Mouse (Mus musculus) heart, embryonic 13.5 days (tissue): Measurements from ENCODE around the gene Abhd8. TPM values are rescaled to one million over a fixed set of nuclear protein-coding genes. Genes with fewer than 3 reads are reported as not detected.

Experiments
- ATAC-seq: fragments of 200-750 bp; cut with Nextera tagmentation; 2 replicates; pipeline ENCODE4 v1.8.0; 2017; ENCODE audit warnings: moderate TSS enrichment; ENCODE audit not compliant: insufficient number of reproducible peaks, low FRiP score, low TSS enrichment; ENCODE audit errors: extremely low read depth
- H3K27ac ChIP-seq: fragments of 300-500 bp; sonication (generic); replicated peaks from 2 replicates; pipeline ENCODE4 v1.5.1; 2015; ENCODE audit warnings: moderate library complexity, mild to moderate bottlenecking, inconsistent platforms
- H3K27me3 ChIP-seq: fragments of 300-500 bp; sonication (generic); replicated peaks from 2 replicates; pipeline ENCODE4 v1.6.1; 2015; ENCODE audit warnings: mild to moderate bottlenecking, inconsistent platforms
- H3K36me3 ChIP-seq: fragments of 300-500 bp; sonication (generic); 2 replicates; pipeline ENCODE4 v1.6.1; 2015; ENCODE audit warnings: mild to moderate bottlenecking, inconsistent platforms
- H3K4me1 ChIP-seq: fragments of 300-500 bp; sonication (generic); 2 replicates; pipeline ENCODE4 v1.6.1; 2015; ENCODE audit warnings: inconsistent platforms
- H3K4me2 ChIP-seq: fragments of 300-500 bp; sonication (generic); 2 replicates; pipeline ENCODE4 v1.6.1; 2015; ENCODE audit warnings: inconsistent platforms, mild to moderate bottlenecking, moderate library complexity
- H3K4me3 ChIP-seq: fragments of 300-500 bp; sonication (generic); 2 replicates; pipeline ENCODE4 v1.5.1; 2015; ENCODE audit warnings: moderate library complexity, mild to moderate bottlenecking, inconsistent platforms
- H3K9ac ChIP-seq: fragments of 300-500 bp; sonication (generic); 2 replicates; pipeline ENCODE4 v1.6.1; 2015; ENCODE audit warnings: inconsistent platforms, mild to moderate bottlenecking, moderate library complexity
- H3K9me3 ChIP-seq: fragments of 300-500 bp; sonication (generic); 2 replicates; pipeline ENCODE4 v1.6.1; 2016; ENCODE audit warnings: inconsistent platforms
- WGBS: fragments of 180-500 bp; shearing (Covaris S2); methylation state at CpG from one replicate; pipeline ENCODE4 v1.1.7; 2015; ENCODE audit warnings: mixed read lengths; 5-methylcytosine and 5-hydroxymethylcytosine counted together
- polyA plus RNA-seq: library from polyadenylated mRNA; unstranded; fragments of >200 nt; fragmentation: Nextera tagmentation; extraction: Ambion mirVana; gene quantifications from 2 replicates; pipeline ENCODE4 v1.2.1, GENCODE M21; 2015

Gene Abhd8
- polyA plus RNA-seq, 1 experiment from 2014 or later = 33.0 TPM

GRCm38 (mm10) chr8:71496481-71496880 is 33.0 kb upstream of the Abhd8 start:
- H3K4me1 ChIP-seq = peaks cover 48% of the 10 kb centered on the region

GRCm38 (mm10) chr8:71495811-71496210 is 32.4 kb upstream of the Abhd8 start:
- Histone ChIP-seq H3K4me3 (no peak overlapping the region), H3K36me3 (peaks cover 40% of the 10 kb centered on the region), H3K4me1 (peaks cover 48% of the 10 kb centered on the region), H3K27me3 (no peaks in the 10 kb centered on the region), H3K4me2 (no peak overlapping the region), H3K9me3 (no peaks in the 10 kb centered on the region), H3K27ac (peak overlapping the region; percentile 81), H3K9ac (peak overlapping the region; percentile 28; the same call in 1 of the 2 replicates)
- ATAC-seq = no peak
- WGBS = 79% methylated on average over 5 of the region's 5 CpGs

More at GRCm38 (mm10) chr8:71496481-71496880, 33.0 kb upstream of the Abhd8 start:
- H3K36me3 ChIP-seq = peaks cover 33% of the 10 kb centered on the region
- peak overlapping the region; percentile 81 for H3K27ac ChIP-seq
- WGBS = 27% methylated on average over 11 of the region's 11 CpGs
- H3K27me3 ChIP-seq = no peaks in the 10 kb centered on the region
- no peak overlapping the region for H3K4me2 ChIP-seq
- H3K4me3 ChIP-seq = no peak overlapping the region
- no peaks in the 10 kb centered on the region for H3K9me3 ChIP-seq
- H3K9ac ChIP-seq = peak overlapping the region; percentile 56; the same call in 1 of the 2 replicates
- ATAC-seq = peak; percentile 17; the same call in 1 of the 2 replicates

DNA sequence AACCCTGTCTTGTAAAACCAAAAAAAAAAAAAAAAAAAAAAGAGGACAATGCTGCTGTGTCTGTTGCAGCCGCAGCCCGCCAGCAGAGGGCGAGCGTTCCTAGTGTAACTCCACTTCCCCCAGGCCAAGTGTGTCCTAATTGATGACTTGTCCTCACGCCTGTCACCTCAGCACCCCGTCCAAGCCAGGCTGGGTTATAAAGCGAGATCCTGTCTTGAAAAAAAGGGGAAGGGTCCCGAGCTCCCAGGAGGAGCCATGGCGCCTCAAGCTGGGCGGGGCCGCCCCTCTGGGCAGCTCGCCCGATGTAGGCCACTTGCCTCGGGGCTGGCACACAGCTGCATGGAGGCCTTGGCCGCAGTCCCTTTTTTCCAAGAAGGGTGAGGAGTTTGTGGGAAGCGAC is 31.6 kb upstream of the Abhd8 start:
- Histone ChIP-seq H3K9ac (peak overlapping the region; percentile 28; the same call in 1 of the 2 replicates), H3K36me3 (peaks cover 47% of the 10 kb centered on the region), H3K4me3 (no peak overlapping the region), H3K27ac (peak overlapping the region; percentile 81), H3K27me3 (no peaks in the 10 kb centered on the region), H3K4me2 (peak overlapping the region; percentile 27), H3K9me3 (no peaks in the 10 kb centered on the region), H3K4me1 (peaks cover 50% of the 10 kb centered on the region)
- WGBS = 28% methylated on average over 16 of the region's 16 CpGs
- ATAC-seq = no peak

DNA sequence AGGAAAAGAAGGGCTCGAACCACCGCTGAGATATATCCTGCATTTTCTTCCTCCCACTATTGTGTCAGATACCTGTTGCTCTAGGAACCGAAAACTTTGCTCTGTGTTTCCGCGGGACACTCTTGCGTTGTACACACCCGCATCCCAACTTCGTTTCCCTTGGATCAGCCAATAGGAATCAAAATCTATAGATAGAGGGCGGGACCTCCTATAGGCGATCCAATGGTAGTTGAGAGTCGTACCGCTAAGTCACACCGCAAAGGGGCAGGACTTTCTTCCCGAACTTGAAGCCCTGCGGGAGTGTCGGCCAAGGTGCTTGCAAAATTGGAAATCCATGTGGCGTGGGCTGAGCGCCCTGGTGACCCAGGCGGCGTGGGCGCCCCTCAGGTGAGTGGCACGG is 25.0 kb upstream of the Abhd8 start:
- Histone ChIP-seq H3K4me2 (peak overlapping the region; percentile 99), H3K4me3 (peak overlapping the region; percentile 79), H3K36me3 (peaks cover 37% of the 10 kb centered on the region), H3K9me3 (no peaks in the 10 kb centered on the region), H3K4me1 (peaks cover 25% of the 10 kb centered on the region), H3K27ac (peak overlapping the region; percentile 92), H3K9ac (peak overlapping the region; percentile 91), H3K27me3 (no peaks in the 10 kb centered on the region)
- peak; percentile 74 for ATAC-seq
- WGBS = under 1% methylated on average over 22 of the region's 22 CpGs

GRCm38 (mm10) chr8:71487691-71488445 is 24.4 kb upstream of the Abhd8 start, which contains the start of gene Gtpbp3:
TSS of gene Gtpbp3 (plus strand) at chr8:71488103.
- peak within 1 kb of the TSS; percentile 92 for H3K27ac ChIP-seq
- WGBS = 1% methylated on average over 33 of the region's 33 CpGs

DNA sequence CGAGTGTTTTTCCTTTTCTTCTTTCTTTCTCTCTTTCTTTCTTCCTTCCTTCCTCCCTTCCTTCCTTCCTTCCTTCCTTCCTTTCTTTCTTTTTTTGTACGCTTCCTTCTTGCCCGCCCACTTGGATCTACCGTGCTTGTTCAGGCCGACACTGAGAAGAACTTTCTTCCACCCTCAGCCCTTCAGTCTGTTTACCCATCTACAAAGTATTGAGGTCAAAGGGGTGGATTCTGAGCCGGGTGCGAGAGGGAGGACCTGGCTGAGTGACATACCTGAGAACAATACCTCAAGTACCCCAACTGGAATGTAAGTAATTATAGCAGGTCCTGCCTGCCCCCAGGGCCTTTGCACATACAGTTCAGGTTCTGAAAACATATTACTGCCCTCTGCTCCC is 22.7 kb upstream of the Abhd8 start:
- no peaks in the 10 kb centered on the region for H3K9me3 ChIP-seq
- peak overlapping the region; percentile 88 for H3K9ac ChIP-seq
- peaks cover 21% of the 10 kb centered on the region for H3K27me3 ChIP-seq
- H3K27ac ChIP-seq = 0 out of 2 replicates have a peak overlapping the region, but pooled peaks have one; percentile 22
- H3K36me3 ChIP-seq = peaks cover 24% of the 10 kb centered on the region
- WGBS = 24% methylated on average over 7 of the region's 7 CpGs
- H3K4me1 ChIP-seq = peaks cover 25% of the 10 kb centered on the region
- H3K4me2 ChIP-seq = peak overlapping the region; percentile 92
- no peak for ATAC-seq
- peak overlapping the region; percentile 76 for H3K4me3 ChIP-seq

More at GRCm38 (mm10) chr8:71487691-71488445, 24.4 kb upstream of the Abhd8 start, which contains the start of gene Gtpbp3:
- peaks cover 6% of the 10 kb centered on the region; the same call in 1 of the 2 replicates for H3K27me3 ChIP-seq
- H3K4me3 ChIP-seq = peak within 1 kb of the TSS; percentile 79
- H3K36me3 ChIP-seq = peaks cover 33% of the 10 kb centered on the region
- H3K9me3 ChIP-seq = no peaks in the 10 kb centered on the region
- ATAC-seq = no peak
- H3K4me1 ChIP-seq = peaks cover 25% of the 10 kb centered on the region
- peak within 1 kb of the TSS; percentile 91 for H3K9ac ChIP-seq
- H3K4me2 ChIP-seq = peak within 1 kb of the TSS; percentile 99

DNA sequence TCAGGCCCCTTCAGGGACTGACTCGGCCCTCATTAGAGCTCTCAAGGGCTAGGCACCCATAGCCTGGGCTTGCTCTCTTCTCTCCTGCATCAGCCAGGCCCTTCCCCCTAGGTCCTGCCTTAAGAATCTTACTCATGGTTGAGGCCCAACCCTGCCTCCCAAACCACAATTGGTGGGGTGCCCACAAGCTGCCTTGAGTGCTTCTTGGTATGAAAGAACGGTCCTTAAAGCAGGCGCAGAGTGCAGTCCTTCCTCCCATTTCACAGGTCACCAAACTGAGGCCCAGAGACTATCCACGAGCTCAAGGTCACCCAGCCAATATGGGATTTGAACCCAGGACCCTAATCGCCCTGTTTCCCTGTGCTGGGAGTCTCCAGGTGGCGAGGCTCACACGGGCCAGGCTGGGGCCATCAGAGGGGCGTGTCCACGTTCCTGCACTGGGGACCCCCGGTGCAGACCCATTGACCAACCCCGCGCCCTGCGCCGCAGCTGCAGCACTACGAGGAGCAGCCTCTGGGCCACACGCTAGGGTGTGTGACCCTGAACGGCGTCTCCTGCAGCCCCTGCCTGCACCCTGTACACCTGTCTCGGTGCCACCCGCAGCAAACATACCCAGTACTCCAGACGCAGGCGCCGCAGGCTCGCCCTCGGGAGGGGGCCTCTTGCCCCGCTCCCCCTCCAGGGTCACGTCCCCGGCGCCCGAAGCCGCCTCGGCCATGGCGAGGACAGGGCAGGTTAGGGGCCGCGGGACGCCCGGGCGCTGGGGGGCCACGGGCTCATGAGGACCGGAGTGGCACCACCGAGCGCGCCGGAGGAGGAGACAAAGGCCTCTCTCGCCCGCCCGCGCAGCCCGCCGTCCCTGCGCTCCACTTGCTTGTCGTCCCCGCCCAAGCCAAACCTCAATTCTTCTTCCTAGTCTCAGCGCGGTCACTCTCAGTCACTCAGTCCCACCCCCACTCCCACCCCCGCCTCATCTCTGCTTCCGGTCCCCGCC is 22.0 kb upstream of the Abhd8 start, which contains the start of gene Ano8:
TSS of gene Ano8 (minus strand) at position 822 of the 994 bp plus-strand sequence.
- peak within 1 kb of the TSS; percentile 92 for H3K4me2 ChIP-seq
- H3K9ac ChIP-seq = peak within 1 kb of the TSS; percentile 88
- H3K4me3 ChIP-seq = peak within 1 kb of the TSS; percentile 76
- H3K9me3 ChIP-seq = no peaks in the 10 kb centered on the region
- H3K4me1 ChIP-seq = peaks cover 25% of the 10 kb centered on the region
- H3K27me3 ChIP-seq = peaks cover 27% of the 10 kb centered on the region
- H3K27ac ChIP-seq = peak within 1 kb of the TSS; percentile 58
- peak; percentile 32; the same call in 1 of the 2 replicates for ATAC-seq
- H3K36me3 ChIP-seq = peaks cover 17% of the 10 kb centered on the region
- WGBS = 5% methylated on average over 58 of the region's 58 CpGs

GRCm38 (mm10) chr8:71484736-71485135 is 21.3 kb upstream of the Abhd8 start:
- Histone ChIP-seq H3K9me3 (no peaks in the 10 kb centered on the region), H3K27me3 (peaks cover 33% of the 10 kb centered on the region), H3K27ac (no peak overlapping the region), H3K4me3 (peak overlapping the region; percentile 76; the same call in 1 of the 2 replicates), H3K4me2 (peak overlapping the region; percentile 92), H3K4me1 (peaks cover 20% of the 10 kb centered on the region), H3K36me3 (peaks cover 11% of the 10 kb centered on the region; the same call in 1 of the 2 replicates), H3K9ac (0 out of 2 replicates have a peak overlapping the region, but pooled peaks have one; percentile 88)
- 86% methylated on average over 19 of the region's 19 CpGs for WGBS
- ATAC-seq = no peak

DNA sequence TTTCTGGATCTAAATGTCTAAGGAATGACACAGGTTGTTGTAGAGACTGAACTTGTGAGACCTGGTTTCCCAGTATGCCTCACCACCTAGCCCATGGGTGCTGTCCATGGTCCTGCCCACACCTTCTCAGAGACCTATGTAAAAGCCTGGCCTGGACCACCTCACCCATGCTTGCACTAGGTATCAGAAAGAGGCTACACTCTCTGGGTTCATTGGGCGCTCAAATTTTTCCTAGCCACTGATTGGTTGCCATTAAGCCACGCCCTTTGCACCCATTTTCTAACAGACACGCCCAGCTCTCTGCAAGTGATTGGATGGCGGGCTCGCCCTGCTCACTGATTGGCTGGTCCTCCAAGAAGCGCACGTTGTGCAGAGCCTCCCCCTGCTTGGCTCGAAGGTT is 20.5 kb upstream of the Abhd8 start:
- no peaks in the 10 kb centered on the region for H3K9me3 ChIP-seq
- WGBS = 40% methylated on average over 8 of the region's 8 CpGs
- no peak for ATAC-seq

GRCm38 (mm10) chr8:71478943-71479342 is 15.5 kb upstream of the Abhd8 start:
- Histone ChIP-seq H3K4me2 (no peak overlapping the region), H3K9ac (no peak overlapping the region), H3K4me1 (peaks cover 17% of the 10 kb centered on the region), H3K4me3 (no peak overlapping the region), H3K36me3 (peaks cover 25% of the 10 kb centered on the region), H3K27ac (no peak overlapping the region), H3K9me3 (no peaks in the 10 kb centered on the region), H3K27me3 (peaks cover 54% of the 10 kb centered on the region)
- ATAC-seq = no peak
- WGBS = 79% methylated on average over 11 of the region's 11 CpGs

More for the DNA sequence above, 20.5 kb upstream of the Abhd8 start:
- H3K4me1 ChIP-seq = peaks cover 12% of the 10 kb centered on the region
- H3K4me2 ChIP-seq = no peak overlapping the region
- H3K27me3 ChIP-seq = peaks cover 38% of the 10 kb centered on the region
- H3K4me3 ChIP-seq = no peak overlapping the region
- H3K9ac ChIP-seq = no peak overlapping the region
- H3K36me3 ChIP-seq = peaks cover 11% of the 10 kb centered on the region; the same call in 1 of the 2 replicates
- H3K27ac ChIP-seq = no peak overlapping the region
